Mouse (Mus musculus) heart, adult 9 months (tissue): ENCODE data around the gene Pet100.

Source experiments
- DNase-seq, 2 experiments: peaks; one replicate each; pipeline ENCODE4 v3.0.0; 2022; ENCODE audit warnings: low spot score in 2 of 2

Gene Pet100

GRCm38 (mm10) chr8:3625445-3625844, 4.1 kb downstream of the Pet100 start, which contains the start of gene Pcp2:
TSS of gene Pcp2 (minus strand) at chr8:3625545.
- no peak for DNase-seq

GRCm38 (mm10) chr8:3626971-3627370, 5.6 kb downstream of the Pet100 start:
- no peak for DNase-seq

DNA sequence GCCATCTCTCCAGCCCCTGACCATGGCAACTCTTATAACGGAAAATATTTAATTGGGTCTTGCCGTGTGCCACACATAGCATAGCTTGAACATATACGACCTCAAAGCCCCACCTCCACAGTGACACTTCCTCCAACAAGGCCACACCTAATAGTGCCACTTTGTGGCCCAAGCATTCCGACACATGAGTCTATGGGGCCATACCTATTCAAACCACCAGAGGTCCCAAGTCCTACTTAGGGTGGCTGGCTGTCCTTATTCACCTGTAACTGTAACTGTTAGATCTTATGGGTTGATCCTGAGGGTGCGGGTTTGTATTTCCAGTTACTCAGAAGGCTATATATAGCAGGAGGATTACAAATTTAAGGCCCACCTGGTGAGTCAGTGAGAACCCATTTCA, 6.7 kb downstream of the Pet100 start:
- no peak for DNase-seq

DNA sequence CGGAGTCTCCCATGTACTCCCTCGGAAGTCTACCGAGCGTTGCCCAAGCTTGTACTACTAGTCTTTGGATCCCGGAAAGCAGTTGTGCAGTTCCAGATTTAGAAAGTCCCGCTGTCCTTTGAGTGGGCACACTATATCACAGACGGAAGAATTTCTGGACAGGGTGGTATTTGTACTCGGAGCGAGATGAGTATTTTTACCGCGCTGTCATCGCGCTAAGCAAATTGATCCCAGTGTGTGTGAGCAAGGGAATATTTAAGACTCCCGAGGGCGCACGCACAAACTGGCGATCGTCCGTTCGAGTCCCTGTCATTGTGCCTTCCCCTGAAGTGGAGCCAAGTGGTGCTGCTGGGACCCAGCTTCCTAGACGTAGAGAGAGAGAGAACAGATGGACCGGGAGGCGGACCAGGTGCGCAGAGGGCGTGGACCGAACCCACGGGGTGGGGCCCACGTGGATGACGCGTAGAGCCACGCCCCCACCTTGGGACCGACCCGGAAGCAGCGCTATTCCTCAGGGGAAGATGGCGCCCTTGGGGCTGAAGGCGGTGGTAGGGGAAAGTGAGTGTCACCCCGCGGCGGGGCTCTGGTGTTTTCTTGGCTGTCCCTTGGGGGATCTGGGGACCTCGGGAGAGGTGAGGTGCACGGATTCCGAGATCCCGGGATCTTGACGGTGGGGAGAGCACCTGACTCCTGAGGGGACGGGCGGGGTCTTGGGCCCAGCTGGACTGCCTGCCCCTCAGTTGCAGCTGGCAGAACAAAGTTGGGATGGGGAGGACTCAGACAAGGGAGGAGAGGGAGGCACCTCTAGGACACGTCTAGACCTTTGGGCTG, 9.5 kb downstream of the Pet100 start, which contains the start of gene Stxbp2:
Gene Stxbp2 (plus strand): TSS at position 309 of the 831 bp plus-strand sequence.
- peak in 1 of 2 experiments; percentile 17 for DNase-seq

DNA sequence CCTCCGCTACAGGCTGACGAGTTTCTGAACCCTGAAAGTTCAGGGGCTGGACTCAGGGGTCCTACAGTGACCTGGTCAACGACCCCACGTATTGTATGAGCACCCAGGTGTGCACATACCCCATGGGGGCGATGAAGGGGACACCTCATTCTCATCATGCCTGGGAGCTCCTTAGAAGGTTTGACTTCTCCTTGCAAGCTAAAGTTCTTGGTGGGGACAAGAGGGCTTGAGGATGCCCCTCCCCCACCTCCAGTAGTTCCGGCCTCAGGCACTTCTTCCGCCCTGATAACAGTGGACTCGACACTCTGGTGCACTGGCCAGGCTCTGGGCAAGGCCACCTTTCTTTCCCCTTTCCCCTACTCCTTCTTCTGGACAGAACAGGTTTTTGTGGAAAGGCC, 10.1 kb downstream of the Pet100 start:
- no peak for DNase-seq

DNA sequence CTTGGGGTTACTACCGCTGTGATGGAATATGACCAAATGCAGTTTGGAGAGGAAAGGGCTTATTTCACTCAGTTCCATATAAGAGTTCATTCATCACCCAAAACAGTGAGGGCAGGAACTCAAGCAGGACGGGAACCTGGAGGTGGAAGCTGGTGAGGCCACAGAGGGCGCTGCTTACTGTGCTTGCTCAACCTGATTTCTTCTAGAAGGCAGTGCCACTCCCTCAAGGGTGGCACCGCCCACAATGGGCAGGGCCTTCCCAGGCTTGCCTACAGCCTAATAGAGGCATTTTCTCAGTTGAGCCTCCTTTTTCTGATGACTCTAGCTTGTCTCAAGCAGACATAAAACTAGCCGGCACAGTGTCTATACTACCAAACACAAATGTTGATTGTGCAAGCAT, 24.5 kb downstream of the Pet100 start:
- no peak for DNase-seq

DNA sequence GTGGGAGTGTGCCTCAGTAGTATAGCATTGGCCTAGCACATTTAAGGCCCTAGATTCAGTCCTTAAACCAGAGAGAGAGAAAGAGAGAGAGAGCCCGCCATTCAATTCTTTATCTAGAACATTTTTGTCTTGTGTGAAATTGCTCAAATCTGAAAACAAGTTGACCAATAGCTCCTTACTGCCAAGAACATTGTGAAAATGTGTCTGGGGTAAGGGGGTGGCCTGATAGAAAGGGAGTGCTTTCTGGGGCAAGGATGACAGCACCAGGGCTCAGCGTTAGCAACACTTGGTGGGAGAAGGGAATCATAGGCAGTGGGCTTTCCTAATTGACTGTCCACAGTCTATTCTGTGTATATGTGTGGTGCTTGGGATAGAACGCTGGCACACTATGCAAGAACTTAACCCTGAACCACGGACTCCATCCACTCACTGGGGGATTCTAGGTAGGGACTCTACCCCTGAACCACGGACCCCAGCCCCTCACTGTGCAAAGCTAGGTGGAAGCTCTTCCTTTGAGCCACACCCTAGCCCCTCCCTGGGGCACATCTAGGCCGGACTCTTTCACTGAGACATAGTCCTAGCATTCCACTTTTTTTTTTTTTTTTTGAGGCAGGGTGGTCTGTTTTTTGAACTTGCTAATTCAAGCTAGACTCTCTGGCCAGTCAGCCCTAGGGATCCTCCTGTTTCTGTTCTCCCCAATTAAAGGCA, 25.6 kb downstream of the Pet100 start:
- no peak for DNase-seq

DNA sequence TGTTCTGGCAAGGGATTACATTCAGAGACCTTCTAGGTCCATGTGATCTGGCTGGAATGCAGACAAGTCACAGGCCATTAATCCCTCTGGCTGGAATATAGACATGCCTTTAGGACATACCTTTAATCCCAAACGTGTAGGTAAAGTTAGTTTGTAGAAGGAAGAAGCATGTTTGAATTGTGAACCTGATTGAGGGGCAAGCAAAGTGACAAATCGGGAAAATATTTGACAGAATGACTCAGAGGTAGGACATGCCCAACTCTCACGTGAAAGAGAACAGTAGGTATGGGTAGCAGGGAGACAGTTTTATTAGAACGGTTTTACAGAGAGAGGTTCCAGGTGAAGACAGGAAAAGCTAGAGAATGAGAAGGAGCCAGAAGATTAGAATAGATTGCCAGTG, 26.2 kb downstream of the Pet100 start:
- DNase-seq: no peak

DNA sequence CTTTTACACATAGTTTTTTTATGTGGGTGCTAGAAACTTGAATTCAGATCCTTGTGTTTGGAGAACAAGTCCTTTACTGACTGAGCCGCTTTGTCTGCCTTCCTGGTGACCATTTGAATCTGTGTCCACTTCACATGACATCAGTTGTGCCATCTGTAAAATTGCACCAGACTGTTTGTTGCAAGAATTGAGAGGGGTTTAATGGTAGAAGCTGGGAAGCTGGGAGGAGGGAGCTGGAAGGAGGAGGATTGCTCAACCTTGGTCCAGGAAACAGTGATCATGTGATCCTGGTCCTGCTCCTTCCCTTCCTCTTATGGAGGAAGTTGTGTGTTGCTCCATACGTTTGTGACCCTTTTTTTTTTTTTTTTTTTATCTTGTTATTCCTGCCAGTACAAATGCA, 26.9 kb downstream of the Pet100 start:
- DNase-seq: no peak

DNA sequence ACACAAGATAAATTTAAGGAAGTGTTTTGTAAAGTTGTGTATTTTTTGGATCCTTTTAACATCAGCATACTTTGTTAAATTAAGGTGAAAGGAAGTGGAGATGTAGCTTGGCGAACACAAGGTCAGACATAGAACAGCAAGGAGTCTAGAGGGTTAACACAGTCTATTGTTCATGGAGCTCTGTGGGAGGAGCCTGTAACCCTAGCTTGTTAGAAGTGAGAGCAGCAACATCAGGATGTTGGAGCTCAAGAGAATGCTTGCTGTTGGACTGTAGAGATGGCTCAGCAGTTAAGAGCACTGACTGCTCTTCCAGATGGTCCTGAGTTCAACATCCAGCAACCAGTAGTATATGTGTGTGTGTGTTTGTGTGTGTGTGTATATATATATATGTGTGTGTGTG, 27.6 kb downstream of the Pet100 start:
- no peak for DNase-seq

- DNase-seq: no peak
These were observed 31.5 kb downstream of the Pet100 start for GRCm38 (mm10) chr8:3652845-3653244.

- DNase-seq: no peak
These were observed 33.6 kb downstream of the Pet100 start for GRCm38 (mm10) chr8:3654726-3655508.

DNA sequence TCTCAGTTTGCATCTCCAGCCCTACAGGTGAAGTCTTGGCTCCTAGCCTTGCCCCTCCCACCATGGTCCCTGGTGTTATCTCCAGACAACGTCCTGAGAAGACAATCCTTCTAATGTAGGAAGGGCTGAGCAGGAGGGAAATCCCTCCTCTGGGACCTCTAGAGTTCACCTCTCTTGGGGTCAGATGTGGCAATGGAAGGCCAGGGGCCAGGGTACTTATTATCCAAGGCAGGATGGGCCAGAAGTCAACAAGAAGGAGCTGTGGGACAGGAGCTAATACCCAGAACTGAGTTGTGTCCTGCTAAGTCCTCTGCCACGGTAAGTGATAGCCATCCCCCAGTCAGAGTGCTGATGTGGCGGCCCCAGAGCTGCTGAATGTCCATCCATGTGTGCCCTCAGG, 34.2 kb downstream of the Pet100 start, which contains the start of gene Retn:
Gene Retn (plus strand): TSS at position 245 of the 400 bp plus-strand sequence.
- DNase-seq: no peak

DNA sequence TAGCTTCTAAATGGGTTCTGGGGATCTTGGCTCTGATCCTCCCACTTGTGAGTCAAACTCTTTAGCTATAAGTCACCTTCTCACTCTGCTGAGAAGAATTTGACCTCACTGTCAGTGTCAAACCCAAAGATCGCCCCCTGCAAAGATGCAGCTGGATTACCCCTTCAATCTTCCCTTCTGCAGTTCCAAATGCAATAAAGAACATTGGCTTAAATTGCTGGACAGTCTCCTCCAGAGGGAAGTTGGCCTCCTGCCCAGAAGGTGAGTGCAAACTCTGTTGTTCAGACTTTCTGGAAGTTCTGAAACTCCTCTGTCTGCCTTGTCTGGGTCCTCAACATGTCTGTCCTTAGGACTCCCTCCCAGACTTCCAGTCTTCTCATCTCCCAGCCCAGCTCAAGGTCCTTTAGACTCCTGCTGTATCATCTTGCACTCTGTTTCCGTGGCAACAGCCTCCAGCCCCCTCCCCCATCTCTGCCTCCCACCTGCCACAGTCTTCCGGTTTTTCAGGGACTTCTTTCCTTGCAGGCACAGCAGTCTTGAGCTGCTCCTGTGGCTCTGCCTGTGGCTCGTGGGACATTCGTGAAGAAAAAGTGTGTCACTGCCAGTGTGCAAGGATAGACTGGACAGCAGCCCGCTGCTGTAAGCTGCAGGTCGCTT, 35.5 kb downstream of the Pet100 start:
- no peak for DNase-seq

DNA sequence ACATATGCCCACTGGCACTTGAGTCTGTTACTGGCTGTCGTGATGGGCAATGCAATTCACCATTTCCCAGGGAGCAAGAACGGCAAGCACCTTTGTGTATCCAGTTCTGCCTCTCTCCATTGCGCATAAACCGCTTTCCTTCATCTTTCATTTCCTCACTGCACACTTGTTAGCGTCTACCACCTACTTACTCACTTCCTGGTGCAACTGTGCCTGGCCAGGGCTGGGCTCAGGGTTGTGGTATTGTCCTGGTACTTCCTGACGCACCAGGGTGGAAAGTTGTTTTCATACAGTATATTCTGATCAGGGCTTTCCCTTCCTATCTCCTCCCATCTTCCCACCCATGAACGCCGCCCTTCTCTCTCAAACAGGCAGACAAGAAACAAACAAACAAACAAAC, 39.5 kb downstream of the Pet100 start:
- DNase-seq: no peak

DNA sequence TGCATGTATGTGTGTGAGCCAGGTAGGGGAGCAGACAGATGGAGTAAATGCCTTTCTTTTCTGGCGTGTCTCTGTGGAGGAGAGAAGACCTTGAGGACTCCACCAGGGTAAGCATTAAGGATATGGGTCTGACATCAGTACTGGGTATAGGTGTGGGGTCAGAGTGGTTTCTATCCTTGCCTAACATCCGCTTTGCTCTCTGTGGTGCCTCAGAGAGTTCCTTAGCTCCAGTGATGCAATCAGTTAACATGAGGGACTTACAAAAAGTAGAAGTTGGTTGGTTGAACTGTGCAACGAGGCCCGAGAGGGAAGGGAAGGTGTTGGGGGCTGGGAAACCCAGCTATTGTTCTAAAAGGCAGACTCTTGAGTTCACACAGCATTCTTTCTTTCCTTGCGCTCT, 43.1 kb downstream of the Pet100 start:
- no peak for DNase-seq

DNA sequence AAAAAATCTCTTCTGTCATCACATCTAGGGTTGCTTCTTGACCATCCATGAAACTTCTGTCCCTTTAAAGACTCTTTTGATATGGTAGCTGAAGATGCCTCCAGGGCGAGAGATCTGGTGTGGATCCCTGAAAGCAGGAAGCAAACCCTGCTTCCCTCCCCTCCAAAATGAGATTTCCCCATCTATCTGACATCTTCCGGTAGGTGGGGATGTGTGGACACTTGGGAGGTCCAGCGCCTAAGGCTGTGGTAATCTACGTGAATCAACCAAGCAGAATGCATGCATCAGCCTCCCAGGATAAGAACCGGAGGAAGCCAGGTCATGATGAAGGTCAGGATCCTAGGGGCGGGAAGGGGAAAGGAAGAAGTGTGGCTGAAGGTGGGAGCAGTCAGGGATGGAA, 44.2 kb downstream of the Pet100 start, which contains the start of gene Mcemp1:
Gene Mcemp1 (plus strand): TSS at position 248 of the 400 bp plus-strand sequence.
- no peak for DNase-seq

- no peak for DNase-seq
These were observed 49.0 kb downstream of the Pet100 start for GRCm38 (mm10) chr8:3670388-3670787.

DNA sequence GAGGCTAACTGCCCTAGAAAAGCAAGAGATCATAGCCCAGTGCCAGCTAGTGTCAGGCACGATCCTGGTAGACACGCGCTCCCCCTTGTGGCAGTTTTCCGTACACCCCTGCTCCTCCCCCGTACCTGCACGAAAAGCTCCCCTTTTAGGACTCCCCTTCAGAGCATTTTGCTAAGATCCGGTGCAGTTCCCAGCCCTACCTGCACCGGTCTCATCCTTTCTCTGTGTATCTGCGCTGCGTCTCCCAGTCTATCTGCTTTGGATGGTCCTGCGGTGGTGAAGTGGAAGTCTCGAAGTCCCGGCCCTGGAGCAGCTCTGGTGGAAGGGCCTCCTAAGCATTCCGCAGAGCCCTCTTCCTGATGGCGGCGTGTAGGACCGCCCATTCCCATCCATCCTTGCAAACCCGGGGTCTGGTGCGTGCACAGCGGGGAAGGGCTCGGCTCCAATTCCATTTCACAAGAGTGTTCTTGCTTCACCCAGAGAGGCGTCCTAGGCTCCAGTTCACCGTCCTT, 50.7 kb downstream of the Pet100 start, which contains the start of gene Fcor:
Gene Fcor (minus strand): TSS at position 383 of the 512 bp plus-strand sequence.
- peak; percentile 65 to 74 for DNase-seq

DNA sequence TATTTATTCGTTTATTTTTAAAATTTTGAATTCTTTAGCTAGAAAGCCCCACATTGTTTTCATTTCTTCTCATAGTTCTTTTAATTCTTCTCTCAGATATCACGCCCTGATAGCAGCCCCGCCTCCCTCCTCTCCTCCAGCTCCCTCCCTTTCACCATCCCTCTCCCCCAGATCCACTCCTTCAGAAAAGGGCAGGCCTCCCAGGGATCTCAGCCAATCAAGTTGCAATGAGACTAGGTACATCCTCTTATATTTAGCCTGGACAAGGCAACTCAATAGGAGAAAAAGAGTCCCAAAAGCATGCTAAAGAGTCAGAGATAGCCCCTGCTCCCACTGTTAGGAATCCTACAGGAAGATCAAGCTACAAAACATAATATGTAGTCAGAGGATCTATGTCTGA, 53.3 kb downstream of the Pet100 start:
- DNase-seq: no peak
